Mouse (Mus musculus) brown adipose tissue, adult 24 weeks (tissue): Measurements from ENCODE around the gene Catsperg1. TPM values are rescaled to one million over a fixed set of nuclear protein-coding genes. Genes with fewer than 3 reads are reported as not detected.

ENCODE experiments used
- H3K27ac ChIP-seq: fragments of 200-500 bp; replicated peaks from 2 replicates; pipeline ENCODE4 v1.5.1; 2012; ENCODE audit warnings: low read depth, mild to moderate bottlenecking, low read length
- H3K4me1 ChIP-seq: fragments of 200-500 bp; 2 replicates; pipeline ENCODE4 v1.6.1; 2012; ENCODE audit warnings: low read length, mixed read lengths; ENCODE audit not compliant: control insufficient read depth, insufficient read depth, insufficient read length
- H3K4me3 ChIP-seq: fragments of 200-500 bp; 2 replicates; pipeline ENCODE4 v1.5.1; 2012; ENCODE audit warnings: low read depth, mild to moderate bottlenecking, low read length, moderate library complexity; ENCODE audit not compliant: insufficient read depth
- polyA plus RNA-seq: library from polyadenylated mRNA; stranded (reverse); fragments of >200 nt; gene quantifications from 2 replicates; pipeline ENCODE4 v1.2.4, GENCODE M21; 2012; ENCODE audit not compliant: missing spikeins, insufficient read depth, insufficient read length

Catsperg1 gene
- polyA plus RNA-seq, 1 experiment, result not detected

- H3K4me3 ChIP-seq, result peak overlapping the region; percentile 72
- peaks cover 6% of the 10 kb centered on the region; the same call in 1 of the 2 replicates for H3K4me1 ChIP-seq
- no peak overlapping the region for H3K27ac ChIP-seq
Measured at GRCm38 (mm10) chr7:29169231-29170065, 44.4 kb downstream of the Catsperg1 start.

DNA sequence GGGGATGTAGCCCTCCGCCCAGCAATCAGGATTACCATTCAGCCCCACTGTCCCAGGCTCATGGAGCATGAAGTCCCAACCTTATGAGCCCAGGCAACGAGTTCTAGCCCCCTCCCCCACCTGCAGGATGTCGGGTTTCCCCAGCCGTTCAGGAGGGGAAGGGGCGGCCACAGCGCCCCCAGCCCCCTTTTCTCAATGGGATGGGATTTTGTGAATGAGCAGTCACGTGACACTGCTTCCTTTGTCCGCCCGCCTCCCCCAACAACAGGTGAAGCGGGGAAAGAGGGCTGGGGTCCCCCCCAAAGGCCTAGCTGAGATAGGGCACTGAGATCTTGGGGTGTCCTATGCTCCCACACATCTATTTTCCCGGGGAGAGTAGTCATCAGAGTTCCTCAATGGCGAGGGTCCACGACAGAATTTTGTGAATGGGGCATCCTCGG lies 45.0 kb downstream of the Catsperg1 start:
- Histone ChIP-seq H3K4me1 (peaks cover 6% of the 10 kb centered on the region; the same call in 1 of the 2 replicates), H3K4me3 (peak overlapping the region; percentile 72), H3K27ac (no peak overlapping the region)

- Histone ChIP-seq H3K4me1 (peaks cover 6% of the 10 kb centered on the region; the same call in 1 of the 2 replicates), H3K27ac (no peak overlapping the region), H3K4me3 (no peak overlapping the region)
Measured at GRCm38 (mm10) chr7:29168121-29168695, 45.6 kb downstream of the Catsperg1 start.

DNA sequence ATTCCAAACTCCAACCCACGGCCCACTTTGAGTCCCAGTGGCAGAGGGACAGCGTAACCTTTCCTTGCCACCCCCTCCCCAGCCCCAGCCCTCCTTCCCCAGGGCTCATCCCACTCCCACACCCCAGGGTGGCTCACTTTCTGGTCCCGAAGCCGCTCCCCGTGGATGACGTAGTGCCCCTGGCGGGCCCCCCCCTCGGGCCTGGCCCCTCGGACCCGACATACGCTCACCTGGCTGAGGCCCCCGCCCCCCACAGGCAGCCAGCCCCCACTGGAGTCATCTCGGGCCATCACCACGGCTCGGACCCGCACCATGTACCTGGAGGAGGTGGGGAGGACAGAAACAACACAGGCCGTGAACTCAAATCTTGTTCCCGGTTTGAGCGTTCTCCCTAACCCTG lies 46.2 kb downstream of the Catsperg1 start:
- Histone ChIP-seq H3K27ac (no peak overlapping the region), H3K4me1 (peaks cover 6% of the 10 kb centered on the region; the same call in 1 of the 2 replicates), H3K4me3 (no peak overlapping the region)

DNA sequence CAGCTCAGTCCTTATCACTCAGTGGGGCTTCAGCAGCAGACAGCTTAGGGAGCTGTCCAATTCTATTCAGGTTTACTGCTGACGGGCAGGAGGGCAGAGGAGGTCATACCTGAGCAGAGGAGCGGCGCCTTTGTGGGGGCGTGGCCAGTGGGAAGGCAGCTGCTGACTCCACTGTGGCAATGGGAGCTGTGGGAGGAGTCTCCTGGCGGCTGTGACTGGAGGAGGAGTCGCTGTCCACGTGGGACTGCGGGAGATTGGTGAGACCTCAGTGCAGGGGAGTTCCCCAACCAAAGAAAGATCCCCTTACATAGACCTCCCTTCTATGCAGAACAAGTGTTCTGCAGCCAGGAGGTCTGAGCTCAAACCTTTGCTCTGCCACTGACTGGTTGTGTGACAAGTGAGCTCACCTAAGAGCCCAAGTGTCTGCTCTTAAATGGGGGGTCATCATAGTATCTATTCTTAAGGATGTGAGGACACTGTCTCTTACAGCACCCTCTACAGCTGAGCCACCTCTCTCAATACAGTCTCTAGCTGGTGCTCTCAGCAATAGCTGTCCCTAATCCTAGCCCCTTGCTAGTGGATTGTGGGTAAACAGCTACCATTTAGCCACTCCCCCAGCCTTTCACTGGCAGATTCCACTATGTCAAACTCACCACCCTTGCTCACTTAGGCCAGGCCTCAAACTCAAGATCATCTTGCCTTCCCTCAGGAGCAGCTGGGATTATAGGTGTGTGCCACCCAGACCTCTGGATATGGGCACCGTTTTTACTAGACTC lies 50.9 kb downstream of the Catsperg1 start:
- Histone ChIP-seq H3K27ac (no peak overlapping the region), H3K4me1 (no peaks in the 10 kb centered on the region), H3K4me3 (no peak overlapping the region)

DNA sequence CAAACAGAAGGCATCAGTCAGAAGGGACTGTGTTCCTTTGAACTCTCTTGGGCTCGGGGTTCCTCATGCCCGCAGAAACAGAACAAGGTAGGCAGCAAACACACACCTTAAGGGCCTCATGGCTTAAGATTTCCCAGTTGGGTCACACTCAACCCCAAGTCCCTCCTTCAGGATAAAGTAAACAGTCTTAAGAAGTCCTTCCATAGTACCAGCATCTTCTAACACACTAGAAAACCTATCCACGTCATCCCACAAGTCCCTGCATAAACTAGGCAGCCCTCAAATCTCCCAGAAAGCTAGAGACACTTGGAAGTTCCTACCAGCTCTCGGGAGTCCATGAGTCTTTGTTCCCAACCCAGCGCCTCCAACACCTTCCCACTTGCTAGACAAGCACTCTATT lies 51.5 kb downstream of the Catsperg1 start:
- no peak overlapping the region for H3K4me3 ChIP-seq
- no peak overlapping the region for H3K27ac ChIP-seq
- H3K4me1 ChIP-seq, result no peaks in the 10 kb centered on the region

GRCm38 (mm10) chr7:29158264-29158663 lies 55.6 kb downstream of the Catsperg1 start:
- Histone ChIP-seq H3K4me1 (peaks cover 7% of the 10 kb centered on the region; the same call in 1 of the 2 replicates), H3K27ac (no peak overlapping the region), H3K4me3 (no peak overlapping the region)

- Histone ChIP-seq H3K4me3 (peak within 1 kb of the TSS; percentile 79), H3K4me1 (peaks cover 7% of the 10 kb centered on the region; the same call in 1 of the 2 replicates), H3K27ac (peak within 1 kb of the TSS; percentile 42; the same call in 1 of the 2 replicates)
Measured at GRCm38 (mm10) chr7:29155838-29156782, 57.7 kb downstream of the Catsperg1 start, which contains the start of gene Fam98c. Gene Fam98c, minus strand, starts transcription at chr7:29156234.

DNA sequence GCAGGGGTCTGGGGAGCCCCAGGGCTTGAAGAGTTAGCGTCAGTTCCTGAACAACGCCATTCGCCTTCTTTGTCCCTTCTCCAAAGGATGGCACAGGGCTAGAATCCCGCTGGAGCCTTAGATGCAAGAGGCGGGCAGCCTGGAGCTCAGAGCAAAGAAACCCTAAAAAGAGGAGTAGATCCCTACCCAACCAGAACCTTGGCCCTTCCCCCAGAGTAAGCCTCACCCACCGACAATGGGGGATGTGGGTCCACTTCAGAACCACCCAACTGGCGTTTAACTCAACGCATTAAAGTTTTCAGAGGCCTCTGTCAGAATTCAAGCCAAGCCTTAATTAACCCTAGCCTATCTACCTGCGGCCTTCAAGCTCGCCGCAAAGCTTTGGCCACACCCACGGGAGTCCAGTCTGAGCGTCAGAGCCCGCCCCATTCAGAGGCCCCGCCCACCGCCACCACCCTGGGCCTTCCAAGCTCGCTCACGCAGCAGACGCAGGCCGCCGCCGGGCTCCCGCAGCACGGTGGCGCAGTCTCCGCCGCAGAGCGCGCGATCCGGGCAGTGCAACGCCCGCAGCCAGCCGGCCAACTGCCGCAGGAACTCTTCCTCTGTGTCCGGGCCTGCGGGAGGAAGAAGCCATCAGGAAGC lies 58.5 kb downstream of the Catsperg1 start:
- peaks cover 7% of the 10 kb centered on the region; the same call in 1 of the 2 replicates for H3K4me1 ChIP-seq
- H3K4me3 ChIP-seq, result peak overlapping the region; percentile 79
- peak overlapping the region; percentile 42; the same call in 1 of the 2 replicates for H3K27ac ChIP-seq

DNA sequence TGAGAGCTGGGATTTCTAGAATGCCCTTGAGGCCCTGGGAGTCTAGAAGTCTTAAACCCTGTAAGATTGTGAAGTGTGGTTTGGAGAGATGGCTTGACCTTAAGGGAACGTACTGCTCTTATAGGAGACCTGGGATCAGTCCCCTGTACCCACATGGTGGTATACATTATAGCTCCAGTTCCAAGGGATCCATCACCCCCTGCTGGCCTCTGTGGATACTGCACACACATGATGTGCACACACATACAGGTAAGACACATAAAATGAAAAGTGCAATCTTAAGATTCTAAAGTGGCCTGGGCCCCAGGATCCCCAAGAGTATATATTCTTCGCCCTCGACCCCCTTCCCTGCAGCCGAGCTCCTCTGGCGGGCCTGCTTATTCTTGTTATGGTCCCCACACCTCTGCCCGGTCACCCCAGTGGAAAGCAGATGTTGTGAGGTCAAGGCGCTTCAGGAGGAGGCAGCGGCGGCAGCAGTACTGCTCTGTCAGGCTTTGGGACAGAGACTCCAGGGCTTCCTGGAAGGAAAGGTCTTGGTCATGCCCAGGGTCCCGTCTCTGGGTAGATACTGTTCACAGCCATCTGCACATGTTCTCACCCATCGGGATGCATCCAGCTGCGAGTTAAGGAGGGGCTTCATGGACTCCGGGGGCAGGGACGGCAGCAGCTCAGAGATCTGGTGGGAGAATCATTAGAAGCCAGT lies 59.7 kb downstream of the Catsperg1 start:
- no peak overlapping the region for H3K4me3 ChIP-seq
- peaks cover 7% of the 10 kb centered on the region; the same call in 1 of the 2 replicates for H3K4me1 ChIP-seq
- H3K27ac ChIP-seq, result no peak overlapping the region

DNA sequence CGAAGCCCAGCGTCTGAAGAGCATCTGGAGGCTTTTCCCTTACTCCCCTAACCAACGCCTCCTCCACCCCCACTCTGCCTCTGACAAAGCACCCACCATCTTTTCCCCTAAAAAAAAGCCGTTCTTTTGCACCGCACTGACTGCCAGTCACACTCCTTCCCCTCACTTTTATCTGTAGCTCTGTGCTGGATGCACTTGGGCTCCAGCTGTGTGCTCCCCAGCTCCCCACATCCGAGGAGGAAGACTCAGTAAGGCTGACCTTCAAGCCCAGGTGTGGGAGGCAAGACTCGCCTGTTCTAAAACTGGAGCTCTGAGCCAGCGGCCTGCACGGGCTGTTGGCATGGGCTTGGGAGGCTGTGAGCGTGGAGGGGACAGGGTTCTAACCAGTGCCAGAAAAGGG lies 62.3 kb downstream of the Catsperg1 start:
- no peak overlapping the region for H3K4me3 ChIP-seq
- H3K4me1 ChIP-seq, result peaks cover 5% of the 10 kb centered on the region; the same call in 1 of the 2 replicates
- no peak overlapping the region for H3K27ac ChIP-seq

- Histone ChIP-seq H3K4me3 (no peak overlapping the region), H3K4me1 (no peaks in the 10 kb centered on the region), H3K27ac (no peak overlapping the region)
Measured at GRCm38 (mm10) chr7:29148771-29149170, 65.1 kb downstream of the Catsperg1 start.

DNA sequence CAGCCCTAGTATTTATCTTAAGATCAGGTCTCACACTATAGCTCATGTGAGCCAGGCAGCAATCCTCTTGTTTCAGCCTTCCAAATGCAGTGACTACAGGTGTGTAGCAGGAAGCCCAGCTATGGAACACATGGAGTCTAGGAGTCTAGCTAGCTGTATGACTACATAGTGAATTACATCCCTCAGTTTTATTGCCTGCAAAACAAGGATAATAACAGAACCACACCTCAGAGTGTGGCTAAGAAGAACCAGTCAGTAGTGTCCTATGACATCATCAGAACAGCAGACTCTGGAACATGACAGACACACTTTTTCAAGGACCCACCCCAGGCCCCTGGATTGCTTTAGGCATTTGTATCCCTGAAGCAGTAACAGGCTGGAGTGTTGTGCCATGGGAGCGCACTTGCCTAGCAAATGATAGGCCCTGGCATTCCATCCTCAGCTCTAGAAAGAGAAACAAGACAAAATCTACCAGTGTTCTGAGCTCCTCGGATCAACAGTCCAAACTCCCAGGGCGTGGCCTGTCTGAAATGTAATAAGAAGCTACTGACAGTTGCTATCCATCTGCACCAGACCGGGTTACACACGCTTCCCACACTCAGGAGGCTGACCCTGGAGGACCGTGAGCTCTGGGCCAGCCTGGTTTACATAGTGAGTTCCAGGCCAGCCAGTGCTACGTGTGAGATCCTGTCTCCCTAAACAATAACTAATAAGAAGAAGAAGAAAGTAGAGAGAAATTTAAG lies 67.0 kb downstream of the Catsperg1 start:
- no peak overlapping the region for H3K4me3 ChIP-seq
- H3K27ac ChIP-seq, result no peak overlapping the region
- no peaks in the 10 kb centered on the region for H3K4me1 ChIP-seq
